Mouse (Mus musculus): ENCODE data around the gene Sugp2. TPM values are rescaled to one million over a fixed set of nuclear protein-coding genes. Genes with fewer than 3 reads are reported as not detected.
A peak's percentile ranks its signal among the peaks of the same experiment; 100 is the strongest.

The Sugp2 gene
- total RNA-seq, 1 experiment = 45.5 TPM

DNA sequence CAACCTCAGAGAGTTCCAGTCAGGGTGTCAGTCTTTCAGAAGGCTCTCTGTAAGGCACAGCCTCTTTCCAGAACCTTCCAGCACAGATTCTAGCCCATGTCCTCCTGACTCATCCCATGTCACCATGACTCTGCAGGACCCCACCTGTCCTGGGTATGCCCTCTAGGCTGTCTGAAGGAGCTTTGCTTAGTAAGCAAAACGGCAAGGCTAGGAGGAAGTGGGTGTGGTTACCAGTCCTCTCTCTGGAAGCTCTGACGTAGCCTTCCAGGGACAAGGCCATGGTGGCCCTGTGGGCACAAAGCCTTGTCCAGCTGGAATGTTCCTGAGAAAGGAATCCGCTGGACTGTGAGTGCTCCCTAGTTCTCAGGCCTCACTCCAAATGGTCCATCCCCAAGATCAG, 38.9 kb downstream of the Sugp2 start:
- peaks cover 4 to 38% of the 10 kb centered on the region in 2 experiments; a peak in 3 of 4 replicates for H3K4me1 ChIP-seq (ENCODE audit: control insufficient read depth in 2 of 2, insufficient read depth in 2 of 2, low read length in 2 of 2, poor library complexity in 1 of 2)
- peak overlapping the region; percentile 80 for H3K27ac ChIP-seq (ENCODE audit: insufficient read depth, low read depth, low read length, poor library complexity, severe bottlenecking)
- H3K9me3 ChIP-seq (ENCODE audit: control insufficient read depth, insufficient read depth, low read depth, low read length) = no peaks in the 10 kb centered on the region
- H3K9ac ChIP-seq (ENCODE audit: insufficient read depth, low read depth, low read length, poor library complexity, severe bottlenecking) = no peak overlapping the region
- no peaks in the 10 kb centered on the region; the same call in 1 of the 2 replicates for H3K36me3 ChIP-seq (ENCODE audit: control insufficient read depth, insufficient read depth, low read length, poor library complexity, severe bottlenecking)
- TF ChIP-seq MAFK (IDR thresholded peaks at IDR 0.05; ENCODE audit: insufficient read depth, low read depth, low read length) (peak; percentile 96), ZC3H11A (IDR thresholded peaks at IDR 0.05; ENCODE audit: borderline replicate concordance, low read depth, low read length) (no peak)
- in situ Hi-C loops (cut with MboI; ENCODE audit: low sequenced_read_pairs in 2 of 2, unreplicated experiment in 2 of 2) = no loop called here
- no peak for DNase-seq (ENCODE audit: low read depth, low spot score)
- peak overlapping the region in 1 of 2 experiments; percentile 10; a peak in 1 of 4 replicates for H3K4me3 ChIP-seq (ENCODE audit: insufficient read depth in 1 of 2, low read depth in 1 of 2, low read length in 2 of 2, poor library complexity in 1 of 2, severe bottlenecking in 1 of 2)

DNA sequence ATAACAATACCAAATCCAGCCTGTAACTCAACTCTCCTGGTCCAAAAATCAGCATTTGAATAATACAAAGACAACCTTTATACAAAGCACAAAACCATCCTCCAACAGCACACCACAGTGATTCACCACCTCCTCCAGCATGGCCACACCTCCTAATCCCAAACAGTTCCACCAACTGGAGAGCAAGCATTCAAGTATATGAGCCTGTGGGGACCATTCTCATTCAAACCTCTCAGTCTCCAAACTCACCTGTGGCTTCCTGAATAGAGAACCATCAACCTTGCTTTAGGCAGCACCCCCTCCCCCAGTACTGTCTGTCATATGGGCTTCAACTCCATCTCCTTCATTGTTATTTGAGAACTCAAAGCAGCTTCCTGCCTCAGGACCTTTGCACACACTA, 40.3 kb downstream of the Sugp2 start:
- peak overlapping the region; percentile 83 for H3K27ac ChIP-seq (ENCODE audit: insufficient read depth, low read depth, low read length, poor library complexity, severe bottlenecking)
- H3K4me3 ChIP-seq (ENCODE audit: insufficient read depth in 1 of 2, low read depth in 1 of 2, low read length in 2 of 2, poor library complexity in 1 of 2, severe bottlenecking in 1 of 2) = no peak overlapping the region
- peak; percentile 52 for DNase-seq (ENCODE audit: low read depth, low spot score)
- H3K36me3 ChIP-seq (ENCODE audit: control insufficient read depth, insufficient read depth, low read length, poor library complexity, severe bottlenecking) = no peaks in the 10 kb centered on the region; the same call in 1 of the 2 replicates
- in situ Hi-C loops (cut with MboI; ENCODE audit: low sequenced_read_pairs in 2 of 2, unreplicated experiment in 2 of 2) = no loop called here
- no peak overlapping the region for H3K9ac ChIP-seq (ENCODE audit: insufficient read depth, low read depth, low read length, poor library complexity, severe bottlenecking)
- no peaks in the 10 kb centered on the region for H3K9me3 ChIP-seq (ENCODE audit: control insufficient read depth, insufficient read depth, low read depth, low read length)
- TF ChIP-seq CHD2 (IDR thresholded peaks at IDR 0.05; ENCODE audit: low read depth, low read length) = no peak
- no peak for TF ChIP-seq ZC3H11A (IDR thresholded peaks at IDR 0.05; ENCODE audit: borderline replicate concordance, low read depth, low read length)
- no peak for TF ChIP-seq ZNF384 (IDR thresholded peaks at IDR 0.05; ENCODE audit: low read depth, low read length)
- TF ChIP-seq MAFK (IDR thresholded peaks at IDR 0.05; ENCODE audit: insufficient read depth, low read depth, low read length) = no peak
- peaks cover 4 to 40% of the 10 kb centered on the region in 2 experiments; a peak in 3 of 4 replicates for H3K4me1 ChIP-seq (ENCODE audit: control insufficient read depth in 2 of 2, insufficient read depth in 2 of 2, low read length in 2 of 2, poor library complexity in 1 of 2)

DNA sequence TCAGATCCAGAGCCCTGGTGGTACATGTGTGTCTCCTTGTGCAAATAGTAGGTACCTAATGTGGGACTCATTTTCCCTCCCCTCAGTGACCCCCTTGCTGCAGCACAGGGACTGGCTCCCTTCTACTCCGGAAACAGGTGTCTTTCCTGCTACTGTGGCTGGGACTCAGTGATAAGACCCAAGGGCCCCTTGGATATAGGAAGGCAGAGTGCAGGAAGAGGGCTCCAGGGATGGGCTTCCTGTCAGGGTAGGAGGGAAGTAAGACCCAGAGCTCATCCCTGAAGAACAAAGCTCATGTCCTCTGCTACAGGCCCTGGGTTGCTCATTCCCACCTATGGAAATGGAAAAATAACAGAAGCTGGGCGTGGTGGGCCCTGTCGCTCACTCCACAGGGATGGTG, 42.5 kb downstream of the Sugp2 start:
- Histone ChIP-seq H3K27ac (ENCODE audit: insufficient read depth, low read depth, low read length, poor library complexity, severe bottlenecking) (no peak overlapping the region), H3K4me1 (ENCODE audit: control insufficient read depth in 2 of 2, insufficient read depth in 2 of 2, low read length in 2 of 2, poor library complexity in 1 of 2) (peaks cover 8 to 43% of the 10 kb centered on the region in 2 experiments; a peak in 3 of 4 replicates), H3K9me3 (ENCODE audit: control insufficient read depth, insufficient read depth, low read depth, low read length) (no peaks in the 10 kb centered on the region), H3K9ac (ENCODE audit: insufficient read depth, low read depth, low read length, poor library complexity, severe bottlenecking) (no peak overlapping the region), H3K36me3 (ENCODE audit: control insufficient read depth, insufficient read depth, low read length, poor library complexity, severe bottlenecking) (no peaks in the 10 kb centered on the region; the same call in 1 of the 2 replicates), H3K4me3 (ENCODE audit: insufficient read depth in 1 of 2, low read depth in 1 of 2, low read length in 2 of 2, poor library complexity in 1 of 2, severe bottlenecking in 1 of 2) (no peak overlapping the region)
- TF ChIP-seq MAFK (IDR thresholded peaks at IDR 0.05; ENCODE audit: insufficient read depth, low read depth, low read length) (no peak), ZC3H11A (IDR thresholded peaks at IDR 0.05; ENCODE audit: borderline replicate concordance, low read depth, low read length) (no peak), ZNF384 (IDR thresholded peaks at IDR 0.05; ENCODE audit: low read depth, low read length) (no peak), CHD2 (IDR thresholded peaks at IDR 0.05; ENCODE audit: low read depth, low read length) (no peak), HCFC1 (IDR thresholded peaks at IDR 0.05; ENCODE audit: borderline replicate concordance, insufficient read depth, low read length) (no peak)
- in situ Hi-C loops (cut with MboI; ENCODE audit: low sequenced_read_pairs in 2 of 2, unreplicated experiment in 2 of 2) = no loop called here
- DNase-seq (ENCODE audit: low read depth, low spot score) = no peak

DNA sequence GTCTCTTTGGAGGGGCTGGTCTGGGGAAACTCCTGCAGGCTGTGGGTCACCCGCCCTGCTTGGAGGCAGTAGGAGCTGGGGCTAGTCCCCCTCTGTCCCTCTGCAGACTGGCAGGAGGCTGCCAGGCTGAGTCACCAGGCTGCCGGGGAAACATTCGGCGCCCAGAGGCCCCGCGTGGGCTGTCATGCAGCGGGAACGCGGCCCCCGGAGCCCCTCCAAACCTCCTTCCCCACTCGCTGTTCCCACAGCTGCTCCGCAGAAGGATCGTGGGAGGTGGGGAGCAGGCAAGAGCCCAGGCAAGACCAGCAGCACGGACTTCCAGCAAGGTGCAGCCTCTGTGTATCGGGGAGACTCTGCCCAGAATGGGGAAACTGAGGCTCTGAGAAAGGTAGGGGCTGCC, 44.1 kb downstream of the Sugp2 start:
- Histone ChIP-seq H3K27ac (ENCODE audit: insufficient read depth, low read depth, low read length, poor library complexity, severe bottlenecking) (no peak overlapping the region), H3K9ac (ENCODE audit: insufficient read depth, low read depth, low read length, poor library complexity, severe bottlenecking) (peak overlapping the region; percentile 63), H3K9me3 (ENCODE audit: control insufficient read depth, insufficient read depth, low read depth, low read length) (no peaks in the 10 kb centered on the region), H3K4me3 (ENCODE audit: insufficient read depth in 1 of 2, low read depth in 1 of 2, low read length in 2 of 2, poor library complexity in 1 of 2, severe bottlenecking in 1 of 2) (peak overlapping the region; percentile 52 to 56), H3K4me1 (ENCODE audit: control insufficient read depth in 2 of 2, insufficient read depth in 2 of 2, low read length in 2 of 2, poor library complexity in 1 of 2) (peaks cover 8 to 32% of the 10 kb centered on the region in 2 experiments; a peak in 3 of 4 replicates), H3K36me3 (ENCODE audit: control insufficient read depth, insufficient read depth, low read length, poor library complexity, severe bottlenecking) (no peaks in the 10 kb centered on the region; the same call in 1 of the 2 replicates)
- TF ChIP-seq ZNF384 (IDR thresholded peaks at IDR 0.05; ENCODE audit: low read depth, low read length) (no peak), HCFC1 (IDR thresholded peaks at IDR 0.05; ENCODE audit: borderline replicate concordance, insufficient read depth, low read length) (no peak), ZC3H11A (IDR thresholded peaks at IDR 0.05; ENCODE audit: borderline replicate concordance, low read depth, low read length) (no peak), CHD2 (IDR thresholded peaks at IDR 0.05; ENCODE audit: low read depth, low read length) (no peak), MAFK (IDR thresholded peaks at IDR 0.05; ENCODE audit: insufficient read depth, low read depth, low read length) (no peak)
- no peak for DNase-seq (ENCODE audit: low read depth, low spot score)
- in situ Hi-C loops (cut with MboI; ENCODE audit: low sequenced_read_pairs in 2 of 2, unreplicated experiment in 2 of 2) = no loop called here

DNA sequence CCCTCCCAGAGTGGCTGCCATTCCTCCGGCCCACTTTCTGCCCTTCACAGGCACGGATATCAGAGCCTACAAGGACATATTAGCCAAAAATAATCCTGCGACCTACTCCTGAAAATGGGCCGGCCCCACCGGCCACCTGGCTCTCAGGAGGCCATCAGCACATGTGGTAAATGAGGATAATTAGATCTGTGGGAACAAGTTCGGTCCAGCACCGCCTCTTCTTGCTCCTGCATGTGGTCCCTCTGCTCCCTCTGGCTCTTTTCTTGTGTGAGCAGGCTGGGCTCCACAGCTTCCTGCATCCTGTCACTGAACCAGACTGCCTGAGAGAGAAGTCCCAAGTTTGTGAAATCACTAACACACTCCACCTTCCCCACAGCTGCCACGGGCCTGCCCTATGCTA, 45.2 kb downstream of the Sugp2 start:
- Histone ChIP-seq H3K27ac (ENCODE audit: insufficient read depth, low read depth, low read length, poor library complexity, severe bottlenecking) (no peak overlapping the region), H3K4me1 (ENCODE audit: control insufficient read depth in 2 of 2, insufficient read depth in 2 of 2, low read length in 2 of 2, poor library complexity in 1 of 2) (peaks cover 6 to 31% of the 10 kb centered on the region in 2 experiments; a peak in 3 of 4 replicates), H3K9me3 (ENCODE audit: control insufficient read depth, insufficient read depth, low read depth, low read length) (no peaks in the 10 kb centered on the region), H3K36me3 (ENCODE audit: control insufficient read depth, insufficient read depth, low read length, poor library complexity, severe bottlenecking) (peaks cover under 1% of the 10 kb centered on the region; the same call in 1 of the 2 replicates), H3K4me3 (ENCODE audit: insufficient read depth in 1 of 2, low read depth in 1 of 2, low read length in 2 of 2, poor library complexity in 1 of 2, severe bottlenecking in 1 of 2) (no peak overlapping the region; a peak in 1 of 4 replicates), H3K9ac (ENCODE audit: insufficient read depth, low read depth, low read length, poor library complexity, severe bottlenecking) (no peak overlapping the region)
- TF ChIP-seq ZC3H11A (IDR thresholded peaks at IDR 0.05; ENCODE audit: borderline replicate concordance, low read depth, low read length) = no peak
- no peak for TF ChIP-seq ZNF384 (IDR thresholded peaks at IDR 0.05; ENCODE audit: low read depth, low read length)
- no peak for TF ChIP-seq HCFC1 (IDR thresholded peaks at IDR 0.05; ENCODE audit: borderline replicate concordance, insufficient read depth, low read length)
- no peak for TF ChIP-seq MAFK (IDR thresholded peaks at IDR 0.05; ENCODE audit: insufficient read depth, low read depth, low read length)
- TF ChIP-seq CHD2 (IDR thresholded peaks at IDR 0.05; ENCODE audit: low read depth, low read length) = no peak
- no peak for DNase-seq (ENCODE audit: low read depth, low spot score)
- in situ Hi-C loops (cut with MboI; ENCODE audit: low sequenced_read_pairs in 2 of 2, unreplicated experiment in 2 of 2) = no loop called here
